Mouse (Mus musculus): ENCODE data around the gene Cd40lg.

DNA sequence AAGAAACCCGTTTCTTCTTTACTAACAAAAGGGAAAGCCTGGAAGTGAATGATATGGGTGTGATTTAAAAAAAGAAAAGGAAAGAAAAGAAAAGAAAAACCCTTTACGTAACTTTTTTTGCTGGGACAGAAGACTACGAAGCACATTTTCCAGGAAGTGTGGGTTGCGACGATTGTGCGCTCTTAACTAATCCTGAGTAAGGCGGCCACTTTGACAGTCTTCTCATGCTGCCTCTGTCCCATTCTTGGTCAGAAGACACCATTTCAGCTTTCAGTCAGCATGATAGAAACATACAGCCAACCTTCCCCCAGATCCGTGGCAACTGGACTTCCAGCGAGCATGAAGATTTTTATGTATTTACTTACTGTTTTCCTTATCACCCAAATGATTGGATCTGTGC is at the start of gene Cd40lg:
- TF ChIP-seq CTCF (IDR thresholded peaks at IDR 0.05; ENCODE audit: extremely low read depth, insufficient read length, insufficient replicate concordance, low read depth, low read length) (no peak), POLR2A (IDR thresholded peaks at IDR 0.05; ENCODE audit: low read depth, low read length) (no peak)
